Mouse (Mus musculus) gastrocnemius, adult 8-10 months (tissue): ENCODE measurements around the gene Col8a2. TPM values are rescaled to one million over a fixed set of nuclear protein-coding genes. Genes with fewer than 3 reads are reported as not detected.

ENCODE experiments used
- DNase-seq, 2 experiments: peaks; one replicate each; pipeline ENCODE4 v3.0.0; 2022; ENCODE audit warnings: low spot score in 2 of 2
- total RNA-seq, 4 experiments: library from RNA; stranded (reverse); gene quantifications; 2 replicates each; pipeline ENCODE4 v1.2.4; 2022

Gene Col8a2
- 1 to 10 TPM in 2 of 4 experiments, under 1 TPM in 2; 0.46 to 1.6 (median 1.1) TPM for total RNA-seq

GRCm38 (mm10) chr4:126286492-126286891, at the start of gene Col8a2:
Col8a2 (plus strand) TSS chr4:126286793.
- DNase-seq = no peak

GRCm38 (mm10) chr4:126237721-126238242, 48.8 kb upstream of the Col8a2 start:
- DNase-seq = peak; percentile 46 to 76

DNA sequence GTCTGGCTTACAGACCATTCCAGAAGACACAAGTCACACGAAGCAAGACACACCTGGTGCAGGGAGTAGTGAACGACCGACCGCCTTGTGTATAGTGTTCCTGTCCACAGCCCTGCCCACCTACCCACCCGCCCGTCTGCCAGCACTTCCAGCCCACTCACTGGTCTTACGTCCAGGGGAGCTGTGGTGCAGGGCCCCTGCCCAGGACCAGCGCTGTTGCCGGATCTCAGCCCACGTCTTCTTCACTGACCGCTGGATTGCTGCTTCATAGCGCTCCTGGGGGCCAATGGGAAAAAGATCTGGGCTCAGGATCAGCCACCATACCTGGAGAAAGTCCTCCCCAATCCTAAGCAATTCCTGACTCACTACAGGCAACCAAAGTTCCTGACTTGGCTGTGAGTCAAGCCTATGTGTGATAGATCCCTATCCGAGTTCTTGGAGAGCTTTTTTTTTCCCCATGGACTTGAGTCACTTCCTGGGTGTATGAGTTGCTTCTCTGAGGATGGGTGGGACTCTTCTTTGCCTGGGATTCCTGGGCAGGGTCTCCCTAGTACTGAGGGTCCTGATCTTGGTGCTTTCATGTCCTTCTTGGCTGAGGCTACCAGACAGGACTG, 46.6 kb upstream of the Col8a2 start:
- no peak for DNase-seq

DNA sequence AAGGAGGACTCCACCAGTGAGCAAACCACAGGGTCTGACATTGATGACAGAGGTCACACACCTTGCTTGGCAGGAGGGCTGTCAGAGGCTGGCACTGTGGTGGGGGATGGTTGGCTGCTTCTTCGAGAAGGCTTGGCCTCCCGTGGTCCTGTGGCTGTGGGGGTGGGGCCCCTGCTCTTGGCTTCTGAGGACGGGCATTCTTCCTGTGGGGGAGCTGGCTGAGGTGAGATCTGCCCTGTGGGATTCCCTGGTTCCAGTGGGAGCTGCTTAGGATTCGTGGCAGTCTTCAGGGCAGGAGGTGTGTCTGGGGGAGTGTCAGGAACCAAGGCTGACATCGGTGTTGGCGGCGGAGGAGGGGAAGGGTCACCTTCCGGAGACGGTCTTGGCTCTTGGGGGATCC, 44.6 kb upstream of the Col8a2 start:
- no peak for DNase-seq

DNA sequence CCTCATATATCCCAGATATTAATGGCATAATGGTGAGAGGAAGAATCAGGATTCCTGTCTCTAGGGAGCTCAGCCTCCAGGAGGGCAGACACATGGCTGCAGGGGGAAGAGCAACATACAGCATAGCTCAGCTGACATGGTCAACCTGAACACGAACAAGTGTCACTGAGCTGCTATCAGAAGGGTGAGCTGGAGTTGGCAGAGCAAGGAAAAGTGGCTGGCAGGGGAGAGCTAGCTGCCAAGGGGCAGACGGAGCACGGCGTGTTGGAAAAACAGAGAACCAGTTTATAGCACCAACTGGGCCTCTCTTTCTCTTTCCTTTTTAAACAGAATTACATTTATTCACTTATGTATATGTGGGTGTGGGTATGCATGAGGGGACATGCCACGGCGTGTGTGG, 44.1 kb upstream of the Col8a2 start:
- DNase-seq = no peak

DNA sequence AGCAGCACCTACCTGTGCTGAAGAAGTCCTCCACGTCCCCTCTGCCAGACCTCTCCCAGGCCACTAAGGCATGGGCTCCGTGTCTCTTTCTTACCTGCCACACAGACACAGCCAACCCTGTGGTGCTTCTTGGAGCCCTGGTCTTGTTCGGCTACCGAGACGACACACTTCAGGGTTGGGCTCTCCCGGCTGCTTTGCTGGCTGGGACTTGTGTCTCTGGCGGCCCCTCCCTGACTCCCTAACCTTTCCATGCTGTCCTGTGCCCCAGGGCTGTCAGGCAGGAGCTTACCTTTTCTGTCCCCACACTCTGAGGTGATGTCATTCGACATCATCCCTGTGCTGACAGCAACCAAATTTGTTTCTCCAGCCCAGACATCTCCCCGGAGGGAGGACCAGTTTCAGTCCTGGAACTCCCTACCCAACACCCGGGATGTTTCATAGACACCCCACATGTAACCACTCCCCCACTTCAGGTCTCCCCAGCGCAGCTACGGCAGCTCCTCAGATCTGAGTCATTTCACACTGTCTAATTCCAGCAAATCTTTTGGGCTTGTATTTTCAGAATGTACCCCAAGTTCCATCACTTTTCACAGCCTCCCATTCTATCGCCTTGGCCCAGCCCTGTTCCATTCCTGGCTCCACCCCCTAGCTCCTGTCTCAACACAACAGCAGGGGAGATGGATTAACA, 40.2 kb upstream of the Col8a2 start:
- no peak for DNase-seq

DNA sequence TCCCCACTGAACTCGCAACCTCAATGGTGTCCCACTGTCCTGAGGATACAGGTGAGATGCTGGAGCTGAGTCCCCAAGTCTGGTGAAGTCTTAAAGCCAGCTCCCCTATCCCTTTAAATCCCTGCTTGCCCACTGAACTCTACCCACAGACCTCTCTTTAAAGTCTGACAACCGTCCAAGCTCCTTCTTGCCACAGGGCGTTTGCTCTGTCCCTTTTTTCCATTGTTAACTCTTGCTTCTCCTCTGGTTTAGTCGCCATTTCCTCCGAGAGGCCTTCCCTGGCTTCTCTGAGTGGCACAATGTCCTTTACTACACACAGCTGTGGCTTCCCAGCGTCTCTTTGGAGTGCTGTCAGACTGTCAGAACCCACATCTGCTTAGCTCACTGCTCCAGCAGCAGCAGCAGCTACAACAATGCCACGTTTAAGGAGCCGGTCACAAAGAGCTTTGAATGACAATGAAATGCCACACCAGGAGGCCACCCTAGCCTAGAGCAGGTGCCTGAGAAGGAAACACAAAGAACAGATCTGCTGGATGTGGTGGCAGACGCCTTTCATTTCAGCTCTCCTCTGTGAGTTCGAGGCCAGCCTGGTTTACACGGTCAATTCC, 38.2 kb upstream of the Col8a2 start:
- DNase-seq = no peak

- DNase-seq = no peak
Measured at GRCm38 (mm10) chr4:126250659-126251058, 35.9 kb upstream of the Col8a2 start.

GRCm38 (mm10) chr4:126251655-126252254, 34.8 kb upstream of the Col8a2 start:
- DNase-seq = no peak

DNA sequence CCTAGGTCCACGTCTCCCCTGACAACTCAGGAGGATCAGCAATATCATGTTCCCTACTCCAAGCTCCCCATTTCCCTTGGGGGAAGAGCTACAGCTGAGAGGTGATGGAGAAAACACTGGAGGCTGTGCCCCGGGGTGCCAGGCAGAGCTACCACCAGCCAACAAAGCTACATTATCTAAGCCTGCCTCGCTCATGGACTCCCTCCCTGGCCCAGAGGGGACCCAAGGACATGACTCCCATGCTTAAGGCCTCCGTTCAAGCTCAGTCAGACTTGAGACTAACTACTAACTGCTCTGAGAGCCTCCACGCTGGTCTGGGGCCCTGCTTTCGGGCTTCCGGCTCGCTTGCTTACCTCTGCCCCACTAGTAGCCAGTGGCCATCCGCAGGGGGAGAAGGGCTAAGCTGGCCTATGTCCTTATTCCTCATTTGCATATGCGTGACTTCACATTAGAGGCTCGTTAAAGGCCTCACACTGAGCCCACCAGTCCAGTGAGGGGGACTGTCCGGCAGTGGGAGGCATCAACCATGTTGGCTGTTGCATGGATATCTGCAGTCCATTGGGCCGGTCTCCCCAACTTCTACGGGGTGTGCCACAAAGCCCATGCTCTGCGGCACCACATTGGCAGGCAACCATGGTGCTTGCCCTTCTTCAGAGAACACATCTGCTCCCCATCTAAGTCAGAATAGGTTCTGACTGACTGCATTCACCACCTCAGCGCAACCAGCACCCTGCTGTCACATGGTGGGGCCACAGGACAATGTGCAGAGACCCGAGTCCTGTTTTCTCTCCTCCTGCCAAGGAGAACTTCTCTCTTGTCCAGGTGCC, 34.0 kb upstream of the Col8a2 start:
- DNase-seq = no peak

DNA sequence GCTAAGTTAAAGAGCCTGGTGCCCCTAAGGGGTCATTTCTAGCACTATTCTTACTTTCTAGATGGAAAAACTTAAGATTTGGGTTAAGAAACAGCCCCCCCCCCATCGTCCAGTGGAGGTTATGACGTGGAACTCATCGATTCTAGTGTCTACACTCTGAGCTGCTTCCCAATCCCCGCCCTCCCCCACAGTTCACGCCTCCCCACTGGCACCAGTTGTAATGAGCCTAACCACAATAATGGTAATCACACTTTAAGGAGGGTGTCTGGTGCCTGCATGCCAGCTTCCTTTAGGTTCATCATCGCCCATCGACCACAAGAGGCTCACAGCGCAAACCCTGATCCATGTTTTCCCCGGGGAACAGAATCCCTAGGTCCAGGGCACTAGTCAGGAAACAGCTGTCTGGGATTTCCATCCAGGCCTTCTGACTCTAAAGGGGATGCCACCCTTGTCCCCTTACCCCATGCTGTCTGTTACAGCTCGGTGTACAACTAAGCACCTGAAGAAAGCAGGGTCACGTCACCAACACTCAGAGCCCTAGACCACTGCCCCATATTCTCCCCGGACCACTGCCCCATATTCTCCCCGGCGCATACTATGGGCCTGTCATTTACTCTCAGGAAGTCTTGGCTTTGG, 32.8 kb upstream of the Col8a2 start:
- DNase-seq = no peak

- no peak for DNase-seq
Measured at GRCm38 (mm10) chr4:126254315-126255112, 32.1 kb upstream of the Col8a2 start.

GRCm38 (mm10) chr4:126255113-126256001, 31.2 kb upstream of the Col8a2 start:
- no peak for DNase-seq

- peak; percentile 83 to 85 for DNase-seq
Measured at GRCm38 (mm10) chr4:126256131-126256791, 30.3 kb upstream of the Col8a2 start, which contains the start of gene Map7d1. Map7d1 (minus strand) TSS chr4:126256343.

GRCm38 (mm10) chr4:126256967-126257881, 29.4 kb upstream of the Col8a2 start:
- DNase-seq = peak in 1 of 2 experiments; percentile 52

GRCm38 (mm10) chr4:126259063-126259462, 27.5 kb upstream of the Col8a2 start:
- peak; percentile 41 to 57 for DNase-seq

DNA sequence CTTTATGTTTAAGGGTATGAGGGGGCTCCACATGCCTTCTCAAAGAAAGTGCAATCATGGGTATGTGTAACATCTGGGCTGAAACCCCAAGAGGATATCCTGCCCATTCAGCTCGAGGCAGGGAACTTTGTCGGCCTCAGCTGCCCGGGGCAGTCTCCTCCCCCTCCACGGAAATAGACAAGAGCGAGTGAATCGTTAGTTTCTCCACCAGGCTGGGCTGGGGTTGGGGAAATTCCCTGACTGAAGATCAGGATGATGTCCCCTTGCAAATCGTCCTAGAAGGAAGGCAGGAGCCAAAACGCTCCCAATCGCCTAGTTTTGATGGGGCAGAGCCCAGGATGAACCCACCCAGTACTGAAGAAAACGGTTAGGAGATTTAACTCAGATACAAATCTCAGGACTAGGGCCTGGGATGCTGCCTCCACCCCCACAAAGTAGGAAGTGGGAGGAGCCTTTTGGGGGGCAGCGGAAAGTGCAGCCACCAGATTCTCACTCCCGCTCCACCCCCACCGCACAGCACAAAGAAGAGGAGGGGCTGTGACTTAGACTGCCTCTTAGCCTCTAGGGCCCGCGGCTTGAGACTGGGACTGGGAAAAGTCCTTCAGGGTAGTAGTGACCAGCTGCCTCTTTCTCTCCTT, 27.0 kb upstream of the Col8a2 start:
- peak; percentile 73 to 79 for DNase-seq
